Mouse (Mus musculus): ENCODE measurements around the gene Dhx34. TPM values are rescaled to one million over a fixed set of nuclear protein-coding genes. Genes with fewer than 3 reads are reported as not detected.

The Dhx34 gene
- polyA plus RNA-seq, 1 experiment from 2014 or later = 7.3 TPM

DNA sequence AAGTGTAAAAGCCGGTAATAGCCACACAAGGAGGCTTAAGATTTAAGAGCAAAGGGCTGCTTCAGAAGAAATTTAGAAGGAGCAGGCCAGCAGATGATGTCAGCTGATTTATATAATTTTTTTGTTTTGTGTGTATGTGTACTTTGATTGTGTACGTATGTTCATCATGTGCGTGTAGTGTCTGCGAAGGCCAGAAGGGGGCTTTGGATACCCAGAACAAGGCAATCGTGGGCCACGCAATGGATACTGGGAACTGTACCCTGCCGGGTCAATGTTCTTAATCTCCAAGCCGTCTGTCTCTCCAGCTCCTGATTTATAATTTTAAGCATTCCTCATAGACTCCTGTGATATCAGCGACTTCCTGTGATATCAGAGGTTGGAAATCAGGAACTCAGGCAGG is 60.5 kb downstream of the Dhx34 start:
- no peak overlapping the region for H3K27ac ChIP-seq (ENCODE audit: low read depth, low read length)
- H3K27me3 ChIP-seq (replicated peaks; ENCODE audit: control insufficient read depth, insufficient read depth, low read length) = peaks cover 13% of the 10 kb centered on the region; the same call in 1 of the 2 replicates
- H3K36me3 ChIP-seq (ENCODE audit: control insufficient read depth, insufficient read depth) = no peaks in the 10 kb centered on the region
- TF ChIP-seq CTCF (IDR thresholded peaks at IDR 0.05; ENCODE audit: low read depth) = no peak
- WGBS = 87% methylated on average over 9 of the region's 9 CpGs
- no peak for ATAC-seq
- no peak overlapping the region for H3K4me3 ChIP-seq (ENCODE audit: low read depth, low read length)
- no peak overlapping the region for H3K4me2 ChIP-seq (replicated peaks; ENCODE audit: low read depth)
- no peaks in the 10 kb centered on the region for H3K4me1 ChIP-seq (replicated peaks; ENCODE audit: control insufficient read depth, insufficient read depth, low read length)
- H3K9me3 ChIP-seq (ENCODE audit: control insufficient read depth) = no peaks in the 10 kb centered on the region
- no peak overlapping the region for H3K9ac ChIP-seq (ENCODE audit: low read depth, low read length)

DNA sequence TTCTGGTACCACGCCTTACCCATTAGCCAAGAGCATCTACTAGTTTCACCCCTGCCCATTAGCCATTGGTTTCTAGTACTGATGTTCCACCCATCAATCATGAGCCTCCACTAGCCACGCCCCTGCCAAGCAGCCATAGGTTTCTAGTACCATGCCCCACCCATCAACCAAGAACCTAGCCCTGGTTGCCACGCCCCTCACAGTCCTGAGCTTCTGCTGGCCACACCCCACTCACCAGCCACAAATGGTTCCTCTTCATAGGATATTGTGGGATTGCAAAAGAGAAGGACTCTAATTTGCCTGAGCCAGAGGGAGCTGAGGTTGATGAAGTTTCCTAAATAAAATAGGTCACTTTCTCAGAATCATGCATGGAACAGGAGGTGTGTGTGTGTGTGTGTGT is 61.1 kb downstream of the Dhx34 start:
- Histone ChIP-seq H3K27ac (ENCODE audit: low read depth, low read length) (no peak overlapping the region), H3K9ac (ENCODE audit: low read depth, low read length) (no peak overlapping the region), H3K36me3 (ENCODE audit: control insufficient read depth, insufficient read depth) (no peaks in the 10 kb centered on the region), H3K9me3 (ENCODE audit: control insufficient read depth) (no peaks in the 10 kb centered on the region), H3K4me1 (replicated peaks; ENCODE audit: control insufficient read depth, insufficient read depth, low read length) (no peaks in the 10 kb centered on the region), H3K27me3 (replicated peaks; ENCODE audit: control insufficient read depth, insufficient read depth, low read length) (peaks cover 13% of the 10 kb centered on the region; the same call in 1 of the 2 replicates), H3K4me3 (ENCODE audit: low read depth, low read length) (no peak overlapping the region), H3K4me2 (replicated peaks; ENCODE audit: low read depth) (no peak overlapping the region)
- WGBS = 58% methylated on average over 3 of the region's 3 CpGs
- no peak for ATAC-seq
- TF ChIP-seq CTCF (IDR thresholded peaks at IDR 0.05; ENCODE audit: low read depth) = no peak

DNA sequence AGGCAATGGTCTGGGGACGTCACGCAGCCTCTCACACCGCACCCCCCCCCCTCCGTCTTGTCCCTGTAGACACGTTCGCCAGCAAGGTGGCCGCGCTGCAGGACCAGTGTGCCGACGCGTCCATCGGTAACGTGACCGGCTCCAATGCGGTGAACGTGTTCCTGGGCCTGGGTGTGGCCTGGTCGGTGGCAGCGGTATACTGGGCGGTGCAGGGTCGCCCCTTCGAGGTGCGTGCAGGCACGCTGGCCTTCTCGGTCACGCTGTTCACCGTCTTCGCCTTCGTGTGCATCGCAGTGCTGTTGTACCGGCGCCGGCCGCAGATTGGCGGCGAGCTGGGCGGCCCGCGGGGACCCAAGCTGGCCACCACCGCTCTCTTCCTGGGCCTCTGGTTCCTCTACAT is 63.1 kb downstream of the Dhx34 start:
- H3K27ac ChIP-seq (ENCODE audit: low read depth, low read length) = no peak overlapping the region
- ATAC-seq = no peak
- WGBS = 11% methylated on average over 39 of the region's 39 CpGs
- no peak overlapping the region for H3K9ac ChIP-seq (ENCODE audit: low read depth, low read length)
- H3K4me1 ChIP-seq (replicated peaks; ENCODE audit: control insufficient read depth, insufficient read depth, low read length) = no peaks in the 10 kb centered on the region
- no peak overlapping the region; the same call in 1 of the 2 replicates for H3K4me3 ChIP-seq (ENCODE audit: low read depth, low read length)
- TF ChIP-seq CTCF (IDR thresholded peaks at IDR 0.05; ENCODE audit: low read depth) = no peak
- no peaks in the 10 kb centered on the region for H3K9me3 ChIP-seq (ENCODE audit: control insufficient read depth)
- H3K4me2 ChIP-seq (replicated peaks; ENCODE audit: low read depth) = 0 out of 2 replicates have a peak overlapping the region, but pooled peaks have one; percentile 10
- H3K27me3 ChIP-seq (replicated peaks; ENCODE audit: control insufficient read depth, insufficient read depth, low read length) = peaks cover 13% of the 10 kb centered on the region; the same call in 1 of the 2 replicates
- no peaks in the 10 kb centered on the region for H3K36me3 ChIP-seq (ENCODE audit: control insufficient read depth, insufficient read depth)

DNA sequence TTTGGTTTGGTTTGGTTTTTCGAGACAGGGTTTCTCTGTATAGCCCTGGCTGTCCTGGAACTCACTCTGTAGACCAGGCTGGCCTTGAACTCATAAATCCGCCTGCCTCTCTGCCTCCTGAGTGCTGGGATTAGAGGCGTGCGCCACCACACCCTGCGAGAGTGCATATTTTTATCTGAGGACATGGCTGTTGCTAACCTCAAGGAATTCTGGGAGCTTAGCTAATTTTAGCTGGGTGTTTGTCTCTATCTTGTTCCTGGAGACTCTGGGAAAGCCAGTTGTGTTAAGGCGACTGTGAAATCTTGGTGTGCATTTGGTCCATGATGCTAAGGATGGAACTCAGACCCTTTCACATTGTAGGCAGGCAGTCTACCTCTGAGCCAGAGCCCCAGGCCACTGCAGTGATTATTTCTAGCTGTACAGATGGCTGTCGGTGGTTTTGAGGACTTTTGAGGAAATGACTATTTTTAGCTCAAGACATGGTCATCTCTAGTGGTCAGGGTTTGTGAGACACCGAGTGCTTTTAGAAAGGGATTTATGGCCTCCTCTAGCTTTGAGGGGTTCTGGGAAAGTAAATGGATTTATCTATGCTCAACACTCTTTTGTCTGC is 65.6 kb downstream of the Dhx34 start:
- no peak for TF ChIP-seq CTCF (IDR thresholded peaks at IDR 0.05; ENCODE audit: low read depth)
- no peaks in the 10 kb centered on the region for H3K36me3 ChIP-seq (ENCODE audit: control insufficient read depth, insufficient read depth)
- no peak overlapping the region for H3K9ac ChIP-seq (ENCODE audit: low read depth, low read length)
- H3K9me3 ChIP-seq (ENCODE audit: control insufficient read depth) = no peaks in the 10 kb centered on the region
- peaks cover 13% of the 10 kb centered on the region; the same call in 1 of the 2 replicates for H3K27me3 ChIP-seq (replicated peaks; ENCODE audit: control insufficient read depth, insufficient read depth, low read length)
- no peaks in the 10 kb centered on the region for H3K4me1 ChIP-seq (replicated peaks; ENCODE audit: control insufficient read depth, insufficient read depth, low read length)
- no peak for ATAC-seq
- no peak overlapping the region for H3K4me2 ChIP-seq (replicated peaks; ENCODE audit: low read depth)
- no peak overlapping the region for H3K4me3 ChIP-seq (ENCODE audit: low read depth, low read length)
- no peak overlapping the region for H3K27ac ChIP-seq (ENCODE audit: low read depth, low read length)
- 61% methylated on average over 8 of the region's 8 CpGs for WGBS

DNA sequence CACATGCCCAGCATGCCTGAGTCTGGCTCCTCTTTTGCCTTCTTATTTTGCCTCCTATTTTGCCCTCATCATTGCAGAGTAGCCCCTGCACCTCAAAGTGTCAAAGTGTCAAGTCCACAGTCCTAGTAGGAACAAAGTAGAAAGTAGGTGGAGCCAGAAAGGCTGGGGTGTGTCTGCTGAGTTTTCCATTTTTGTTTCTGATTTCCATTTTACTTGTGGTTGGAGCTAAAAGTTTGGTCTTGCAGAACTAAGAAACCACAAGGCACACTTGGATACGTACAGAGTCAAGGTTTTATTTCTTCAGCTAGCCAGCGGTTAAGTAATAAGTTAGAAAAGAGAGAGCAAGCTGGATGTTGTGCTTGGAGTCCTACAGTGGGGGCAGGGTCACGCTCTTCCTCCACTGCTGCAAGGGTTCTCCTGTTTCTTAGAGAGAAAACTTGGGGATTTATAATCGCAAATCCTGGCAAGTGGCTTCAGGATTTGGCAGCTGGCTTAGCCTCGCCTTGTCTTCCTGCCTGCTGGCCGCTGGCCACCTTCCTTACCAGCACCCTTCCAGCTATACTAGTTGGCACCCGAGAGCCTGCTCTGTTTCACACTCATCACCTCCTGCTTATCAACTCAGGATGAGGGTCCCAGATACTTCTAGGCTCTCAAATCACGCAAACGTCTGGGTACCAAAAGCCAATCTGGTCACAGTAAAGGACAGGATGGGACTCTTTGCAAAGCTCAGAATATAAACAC is 66.5 kb downstream of the Dhx34 start:
- ATAC-seq = no peak
- peaks cover 13% of the 10 kb centered on the region; the same call in 1 of the 2 replicates for H3K27me3 ChIP-seq (replicated peaks; ENCODE audit: control insufficient read depth, insufficient read depth, low read length)
- no peaks in the 10 kb centered on the region for H3K36me3 ChIP-seq (ENCODE audit: control insufficient read depth, insufficient read depth)
- H3K9ac ChIP-seq (ENCODE audit: low read depth, low read length) = no peak overlapping the region
- no peak overlapping the region for H3K27ac ChIP-seq (ENCODE audit: low read depth, low read length)
- H3K4me2 ChIP-seq (replicated peaks; ENCODE audit: low read depth) = no peak overlapping the region
- no peak for TF ChIP-seq CTCF (IDR thresholded peaks at IDR 0.05; ENCODE audit: low read depth)
- H3K4me1 ChIP-seq (replicated peaks; ENCODE audit: control insufficient read depth, insufficient read depth, low read length) = no peaks in the 10 kb centered on the region
- WGBS = 72% methylated on average over 9 of the region's 9 CpGs
- H3K9me3 ChIP-seq (ENCODE audit: control insufficient read depth) = no peaks in the 10 kb centered on the region
- H3K4me3 ChIP-seq (ENCODE audit: low read depth, low read length) = no peak overlapping the region

DNA sequence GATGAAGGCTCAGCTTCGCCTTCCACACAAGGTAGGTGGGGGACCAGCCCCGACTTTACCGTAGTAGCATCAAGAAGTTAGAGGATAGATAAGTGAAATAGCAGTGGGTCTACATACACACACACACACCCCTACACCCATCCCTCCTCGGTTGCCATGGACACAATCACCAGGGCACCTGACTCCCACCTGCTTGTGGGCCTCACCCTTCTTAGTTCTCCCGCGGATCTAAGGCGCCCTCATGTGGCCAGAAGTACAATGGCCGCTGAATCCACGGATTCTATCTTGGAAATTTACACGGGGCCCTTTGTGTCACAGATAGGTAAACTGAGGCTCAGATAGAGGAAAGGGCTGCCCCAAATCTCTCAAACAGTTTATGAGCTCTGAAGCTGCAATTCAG is 68.3 kb downstream of the Dhx34 start:
- ATAC-seq = peak; percentile 66
- WGBS = 9% methylated on average over 10 of the region's 10 CpGs
- peak; percentile 89 for TF ChIP-seq CTCF (IDR thresholded peaks at IDR 0.05; ENCODE audit: low read depth)

More for the DNA sequence above, 68.3 kb downstream of the Dhx34 start:
- H3K9ac ChIP-seq (ENCODE audit: low read depth, low read length) = no peak overlapping the region
- H3K4me1 ChIP-seq (replicated peaks; ENCODE audit: control insufficient read depth, insufficient read depth, low read length) = no peaks in the 10 kb centered on the region
- peaks cover 8% of the 10 kb centered on the region; the same call in 1 of the 2 replicates for H3K27me3 ChIP-seq (replicated peaks; ENCODE audit: control insufficient read depth, insufficient read depth, low read length)
- no peaks in the 10 kb centered on the region for H3K36me3 ChIP-seq (ENCODE audit: control insufficient read depth, insufficient read depth)
- no peak overlapping the region for H3K4me3 ChIP-seq (ENCODE audit: low read depth, low read length)
- H3K9me3 ChIP-seq (ENCODE audit: control insufficient read depth) = no peaks in the 10 kb centered on the region
- no peak overlapping the region for H3K27ac ChIP-seq (ENCODE audit: low read depth, low read length)
- H3K4me2 ChIP-seq (replicated peaks; ENCODE audit: low read depth) = no peak overlapping the region
